Mouse (Mus musculus): ENCODE measurements at regions not wholly inside any gene's neighbourhood (a gene's known extent, or its start where the extent isn't known, plus 50 kb on each side); places are given as distances from the start of the nearest gene placed in this dataset.

DNA sequence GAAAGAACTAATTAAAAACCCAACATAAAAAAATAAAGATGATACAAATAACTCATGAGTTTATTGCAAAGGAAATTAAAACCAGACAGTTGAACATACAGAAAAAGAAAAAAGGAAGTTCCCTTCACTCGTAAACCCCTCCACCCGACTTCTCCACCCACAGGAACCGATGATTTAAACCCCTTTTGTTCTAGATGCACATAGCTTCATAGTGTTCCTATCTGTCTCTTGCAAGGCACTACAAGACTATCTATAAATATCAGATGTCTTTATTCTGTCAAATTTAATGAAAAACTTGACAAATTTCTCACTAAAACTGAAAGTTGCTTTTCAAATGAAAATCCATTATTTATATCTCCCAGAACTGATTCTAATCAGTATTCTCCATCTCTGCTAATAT is 100.2 kb downstream of the Kctd12 start:
- Histone ChIP-seq H3K4me1 (peaks cover 21% of the 10 kb centered on the region), H3K4me2 (no peak overlapping the region), H3K36me3 (no peaks in the 10 kb centered on the region), H3K9me3 (no peaks in the 10 kb centered on the region), H3K27ac (replicated peaks) (no peak overlapping the region), H3K27me3 (replicated peaks) (no peaks in the 10 kb centered on the region), H3K9ac (no peak overlapping the region), H3K4me3 (no peak overlapping the region)
- 76% methylated on average over 3 of the region's 3 CpGs for WGBS
- no peak for ATAC-seq (ENCODE audit: extremely low read depth, insufficient number of reproducible peaks, low FRiP score, low TSS enrichment)

DNA sequence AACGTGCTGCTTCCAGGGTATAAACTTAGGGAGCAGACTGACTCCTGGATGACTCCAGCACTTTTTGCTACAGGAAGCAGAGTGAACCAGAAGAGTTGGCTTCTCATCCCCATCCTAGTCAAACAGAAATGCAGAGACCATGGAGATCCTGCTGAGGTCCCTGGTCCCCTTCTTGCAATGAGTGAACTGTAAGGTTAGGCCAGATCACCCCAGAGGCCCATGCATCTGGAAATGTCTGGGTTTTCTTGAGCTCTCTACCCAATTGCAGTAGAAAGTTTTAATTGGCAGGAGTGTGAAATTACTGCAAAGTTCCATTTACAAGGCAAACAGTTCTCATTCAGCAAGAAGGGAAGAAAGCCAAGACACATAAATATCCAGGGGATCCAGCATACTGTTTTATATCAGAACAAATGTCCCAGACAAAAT is 101.8 kb downstream of the Kctd12 start:
- Histone ChIP-seq H3K4me3 (no peak overlapping the region), H3K27ac (replicated peaks) (peak overlapping the region; percentile 64), H3K27me3 (replicated peaks) (no peaks in the 10 kb centered on the region), H3K4me1 (peaks cover 21% of the 10 kb centered on the region), H3K9ac (no peak overlapping the region), H3K36me3 (no peaks in the 10 kb centered on the region), H3K9me3 (no peaks in the 10 kb centered on the region), H3K4me2 (no peak overlapping the region)
- WGBS = 39% methylated on average over 1 of the region's 1 CpGs
- no peak for ATAC-seq (ENCODE audit: extremely low read depth, insufficient number of reproducible peaks, low FRiP score, low TSS enrichment)

DNA sequence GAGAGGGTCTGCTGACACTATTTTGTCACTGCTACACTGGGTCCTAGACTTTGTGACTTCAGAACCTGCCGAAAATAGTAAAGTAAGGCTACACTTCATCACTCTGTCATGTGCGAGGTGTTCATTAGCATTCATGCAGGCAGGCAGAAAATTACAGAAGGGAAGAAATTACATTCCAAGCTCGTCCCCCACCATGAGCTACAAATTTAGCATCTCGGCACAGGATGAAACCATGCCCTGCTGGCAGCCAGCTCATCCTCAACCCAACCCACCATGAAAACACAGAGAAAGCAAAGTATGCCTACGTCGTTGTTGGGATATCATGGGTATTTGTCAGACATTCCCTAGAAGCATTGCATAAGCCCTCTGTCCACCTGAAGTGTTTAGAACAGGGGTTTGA is 103.9 kb downstream of the Kctd12 start:
- Histone ChIP-seq H3K4me3 (no peak overlapping the region), H3K9ac (no peak overlapping the region), H3K4me2 (no peak overlapping the region), H3K27me3 (replicated peaks) (no peaks in the 10 kb centered on the region), H3K9me3 (no peaks in the 10 kb centered on the region), H3K27ac (replicated peaks) (no peak overlapping the region), H3K36me3 (no peaks in the 10 kb centered on the region), H3K4me1 (peaks cover 12% of the 10 kb centered on the region; the same call in 1 of the 2 replicates)
- whole genome bisulfite sequencing = 80% methylated on average over 6 of the region's 6 CpGs
- ATAC-seq (ENCODE audit: extremely low read depth, insufficient number of reproducible peaks, low FRiP score, low TSS enrichment) = no peak

DNA sequence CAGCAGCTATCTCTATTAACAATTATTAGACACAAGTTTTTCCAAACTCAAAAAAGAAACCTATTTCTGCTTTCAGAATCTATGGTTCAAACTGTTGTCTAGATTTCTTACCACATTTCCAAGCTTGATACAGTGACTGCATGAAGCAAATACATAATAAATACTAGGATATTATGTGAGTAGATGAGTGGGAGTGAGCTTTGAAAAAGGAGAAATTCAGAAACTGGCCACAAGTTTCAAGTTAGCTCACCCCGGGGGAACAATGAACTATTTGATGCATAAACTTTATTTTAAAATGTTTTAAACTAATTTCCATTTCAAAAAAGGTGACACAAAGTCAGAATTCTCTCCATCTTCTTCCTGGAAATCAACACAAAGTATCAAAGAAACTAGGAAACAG is 114.3 kb downstream of the Kctd12 start:
- H3K4me1 ChIP-seq = no peaks in the 10 kb centered on the region
- no peaks in the 10 kb centered on the region for H3K36me3 ChIP-seq
- no peak for ATAC-seq (ENCODE audit: extremely low read depth, insufficient number of reproducible peaks, low FRiP score, low TSS enrichment)
- no peak overlapping the region for H3K4me3 ChIP-seq
- H3K4me2 ChIP-seq = no peak overlapping the region
- no peak overlapping the region for H3K27ac ChIP-seq (replicated peaks)
- no peaks in the 10 kb centered on the region for H3K9me3 ChIP-seq
- H3K9ac ChIP-seq = no peak overlapping the region
- 83% methylated on average over 1 of the region's 1 CpGs for WGBS
- H3K27me3 ChIP-seq (replicated peaks) = no peaks in the 10 kb centered on the region

DNA sequence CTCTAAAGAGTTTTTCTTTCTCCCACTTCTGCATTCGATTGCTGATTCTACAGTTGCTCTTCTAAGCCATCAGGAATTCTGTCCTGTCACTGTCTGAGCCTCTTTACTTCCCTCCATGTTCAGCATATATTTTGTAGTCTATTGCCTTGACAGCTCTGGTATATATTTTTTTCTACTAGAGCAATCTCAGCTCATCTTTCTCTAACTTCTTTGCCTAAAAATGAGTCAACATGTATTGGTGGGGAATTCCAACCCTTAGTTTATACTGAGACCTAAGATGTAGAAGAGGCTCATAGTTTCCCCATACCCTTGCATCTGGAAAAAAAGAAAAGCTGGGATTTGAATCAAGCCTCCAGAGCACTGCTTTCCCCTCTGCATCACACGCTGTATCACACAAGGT is 114.7 kb downstream of the Kctd12 start:
- Histone ChIP-seq H3K9me3 (no peaks in the 10 kb centered on the region), H3K9ac (no peak overlapping the region), H3K27ac (replicated peaks) (no peak overlapping the region), H3K27me3 (replicated peaks) (no peaks in the 10 kb centered on the region), H3K36me3 (no peaks in the 10 kb centered on the region), H3K4me2 (no peak overlapping the region), H3K4me1 (no peaks in the 10 kb centered on the region), H3K4me3 (no peak overlapping the region)
- 74% methylated on average over 2 of the region's 2 CpGs for WGBS
- no peak for ATAC-seq (ENCODE audit: extremely low read depth, insufficient number of reproducible peaks, low FRiP score, low TSS enrichment)

DNA sequence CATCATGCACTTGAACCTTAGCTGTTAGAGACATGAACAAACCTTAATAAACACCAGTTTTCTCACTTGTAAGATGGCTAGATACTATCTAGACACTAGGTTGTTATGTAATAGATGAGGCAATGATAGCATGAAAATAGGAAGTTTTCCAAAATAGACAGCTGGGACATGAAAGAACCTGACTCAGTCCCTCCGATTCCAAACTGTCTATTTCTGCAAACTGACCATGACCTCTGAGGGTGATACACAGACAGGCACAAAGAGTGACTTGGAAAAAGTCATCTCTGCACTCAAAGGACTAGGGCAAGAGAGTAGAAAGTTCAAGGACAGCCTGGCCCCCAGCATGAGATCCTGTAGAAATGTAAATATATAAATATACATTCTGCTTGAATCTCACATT is 115.9 kb downstream of the Kctd12 start:
- ATAC-seq (ENCODE audit: extremely low read depth, insufficient number of reproducible peaks, low FRiP score, low TSS enrichment) = no peak
- 58% methylated on average over 1 of the region's 1 CpGs for WGBS

DNA sequence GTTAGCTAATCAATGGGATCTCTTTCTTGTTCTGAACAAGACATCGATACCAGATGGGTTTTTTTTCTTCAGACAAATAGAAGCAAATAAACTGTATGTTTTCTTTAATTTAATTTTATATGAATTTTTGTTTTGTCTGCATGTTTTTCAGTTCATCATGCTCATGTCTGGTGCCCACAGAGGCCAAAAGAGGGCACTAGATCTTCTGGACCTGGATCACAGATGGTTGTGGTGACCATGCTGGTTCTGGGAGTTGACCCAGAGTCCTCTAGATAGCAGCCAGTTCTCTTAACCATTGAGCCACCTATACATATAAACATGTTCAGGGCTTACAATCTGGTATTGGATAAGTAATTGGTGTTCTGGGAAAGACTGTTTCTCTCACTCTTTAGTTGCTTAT is 120.7 kb downstream of the Kctd12 start:
- H3K9me3 ChIP-seq = no peaks in the 10 kb centered on the region
- H3K27ac ChIP-seq (replicated peaks) = no peak overlapping the region
- H3K36me3 ChIP-seq = no peaks in the 10 kb centered on the region
- 82% methylated on average over 1 of the region's 1 CpGs for WGBS
- H3K9ac ChIP-seq = no peak overlapping the region
- H3K4me1 ChIP-seq = no peaks in the 10 kb centered on the region
- no peak overlapping the region for H3K4me3 ChIP-seq
- no peaks in the 10 kb centered on the region for H3K27me3 ChIP-seq (replicated peaks)
- no peak overlapping the region for H3K4me2 ChIP-seq
- no peak for ATAC-seq (ENCODE audit: extremely low read depth, insufficient number of reproducible peaks, low FRiP score, low TSS enrichment)

More for the DNA sequence above, 115.9 kb downstream of the Kctd12 start:
- H3K36me3 ChIP-seq = no peaks in the 10 kb centered on the region
- H3K27ac ChIP-seq (replicated peaks) = no peak overlapping the region
- no peaks in the 10 kb centered on the region for H3K9me3 ChIP-seq
- H3K27me3 ChIP-seq (replicated peaks) = no peaks in the 10 kb centered on the region
- H3K4me1 ChIP-seq = no peaks in the 10 kb centered on the region
- no peak overlapping the region for H3K4me3 ChIP-seq
- H3K9ac ChIP-seq = no peak overlapping the region
- H3K4me2 ChIP-seq = no peak overlapping the region

DNA sequence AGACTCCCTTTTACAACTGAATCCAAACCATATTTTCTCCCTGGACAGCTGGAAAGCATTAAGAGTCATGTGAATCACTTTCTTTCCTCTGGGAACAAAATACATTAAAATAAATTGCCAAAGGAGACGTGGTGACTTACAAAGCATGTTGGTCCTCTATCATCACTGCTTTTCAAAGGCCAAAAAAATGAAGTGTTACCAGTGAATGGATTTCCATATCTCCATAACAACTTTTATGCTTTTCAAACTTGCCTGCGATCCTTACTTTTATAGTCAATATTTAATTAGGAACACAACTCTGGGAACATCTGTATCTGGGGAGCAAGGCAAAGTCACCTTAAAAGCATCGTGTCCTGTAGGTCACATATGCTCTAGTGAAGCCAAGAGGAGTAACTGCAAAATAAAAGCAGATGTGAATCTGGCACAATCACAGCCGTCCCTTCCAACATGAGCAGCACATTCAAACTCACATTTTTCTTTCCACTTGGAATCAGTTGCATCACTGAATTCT is 123.0 kb downstream of the Kctd12 start:
- Histone ChIP-seq H3K27ac (replicated peaks) (no peak overlapping the region), H3K4me1 (no peaks in the 10 kb centered on the region), H3K4me2 (no peak overlapping the region), H3K36me3 (no peaks in the 10 kb centered on the region), H3K9me3 (no peaks in the 10 kb centered on the region), H3K9ac (no peak overlapping the region), H3K27me3 (replicated peaks) (no peaks in the 10 kb centered on the region), H3K4me3 (no peak overlapping the region)
- ATAC-seq (ENCODE audit: extremely low read depth, insufficient number of reproducible peaks, low FRiP score, low TSS enrichment) = no peak
- 60% methylated on average over 4 of the region's 4 CpGs for WGBS

DNA sequence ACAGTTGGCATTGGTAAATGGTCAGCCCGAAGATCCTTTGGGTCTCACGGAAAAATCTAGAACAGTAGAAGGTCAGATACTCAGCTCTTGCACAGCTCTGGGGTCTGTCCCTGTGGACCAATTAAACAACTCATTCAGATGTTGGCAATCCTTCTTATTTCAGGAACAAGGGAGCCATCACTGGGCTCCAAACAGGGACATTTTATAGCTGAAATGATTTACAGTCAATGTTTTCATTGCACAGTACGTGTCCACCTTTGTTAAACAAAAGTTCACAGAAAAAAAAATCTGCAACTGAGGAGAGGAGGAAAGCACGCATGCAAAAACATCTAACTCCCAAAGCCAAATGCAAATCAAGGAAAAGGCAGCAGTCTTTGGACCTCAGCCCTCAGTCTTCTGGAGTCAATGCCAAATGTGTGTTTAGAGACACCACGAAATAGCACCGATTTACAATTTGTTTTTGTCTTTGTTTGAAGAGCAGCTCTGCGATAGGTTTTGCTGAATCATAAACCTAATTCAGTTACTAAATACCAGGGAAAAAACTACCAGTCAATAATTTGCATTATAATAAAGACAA is 127.1 kb downstream of the Kctd12 start:
- Histone ChIP-seq H3K27me3 (replicated peaks) (no peaks in the 10 kb centered on the region), H3K36me3 (no peaks in the 10 kb centered on the region), H3K4me2 (no peak overlapping the region), H3K4me1 (no peaks in the 10 kb centered on the region), H3K4me3 (no peak overlapping the region), H3K9ac (no peak overlapping the region), H3K27ac (replicated peaks) (no peak overlapping the region), H3K9me3 (no peaks in the 10 kb centered on the region)
- 73% methylated on average over 7 of the region's 7 CpGs for WGBS
- no peak for ATAC-seq (ENCODE audit: extremely low read depth, insufficient number of reproducible peaks, low FRiP score, low TSS enrichment)

DNA sequence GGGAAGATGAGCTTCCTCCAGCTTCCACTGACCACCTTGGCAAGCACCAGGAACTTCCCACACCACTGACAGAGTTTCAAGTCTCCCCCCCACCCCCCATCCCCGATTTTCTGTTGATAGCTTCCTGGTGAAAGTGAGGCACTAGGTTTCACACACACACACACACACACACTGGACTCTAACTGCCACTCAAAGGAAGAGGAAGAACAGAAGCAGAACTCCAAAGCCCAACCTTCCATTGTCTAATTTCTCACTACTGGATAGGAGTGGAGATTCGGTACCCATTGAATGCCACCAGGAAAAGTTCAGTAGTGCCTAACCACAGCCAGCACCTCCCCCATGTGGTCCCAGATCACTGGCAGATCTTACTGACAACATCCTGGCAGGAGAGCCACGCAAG is 138.7 kb downstream of the Kctd12 start:
- no peaks in the 10 kb centered on the region for H3K9me3 ChIP-seq
- H3K27me3 ChIP-seq (replicated peaks) = no peaks in the 10 kb centered on the region
- no peaks in the 10 kb centered on the region for H3K36me3 ChIP-seq
- H3K27ac ChIP-seq (replicated peaks) = no peak overlapping the region
- no peak overlapping the region for H3K9ac ChIP-seq
- ATAC-seq (ENCODE audit: extremely low read depth, insufficient number of reproducible peaks, low FRiP score, low TSS enrichment) = no peak
- H3K4me1 ChIP-seq = no peaks in the 10 kb centered on the region
- H3K4me3 ChIP-seq = no peak overlapping the region
- 53% methylated on average over 3 of the region's 3 CpGs for whole genome bisulfite sequencing
- no peak overlapping the region for H3K4me2 ChIP-seq

DNA sequence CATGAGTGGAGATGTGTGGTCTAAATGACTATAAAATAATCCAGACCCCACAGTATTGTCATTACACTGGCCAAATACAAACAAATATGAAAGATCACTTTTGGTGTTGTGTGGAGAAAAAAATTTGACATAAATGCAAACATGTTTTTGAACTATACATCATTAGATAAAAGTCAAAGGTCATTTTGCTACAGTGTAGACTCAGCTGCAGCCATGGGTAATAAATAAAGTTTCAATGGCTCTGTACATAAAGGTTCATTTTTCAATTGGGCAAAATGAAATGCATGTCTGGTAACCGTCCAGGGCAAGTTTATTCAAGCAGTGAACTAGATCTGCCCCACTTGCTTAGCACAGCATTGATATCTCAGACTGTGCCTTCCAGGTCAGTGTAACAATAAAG is 144.8 kb downstream of the Kctd12 start:
- H3K4me1 ChIP-seq = no peaks in the 10 kb centered on the region
- ATAC-seq (ENCODE audit: extremely low read depth, insufficient number of reproducible peaks, low FRiP score, low TSS enrichment) = no peak
- H3K9ac ChIP-seq = no peak overlapping the region
- no peak overlapping the region for H3K27ac ChIP-seq (replicated peaks)
- no peaks in the 10 kb centered on the region for H3K27me3 ChIP-seq (replicated peaks)
- H3K9me3 ChIP-seq = no peaks in the 10 kb centered on the region
- no peaks in the 10 kb centered on the region for H3K36me3 ChIP-seq
- H3K4me3 ChIP-seq = no peak overlapping the region
- H3K4me2 ChIP-seq = no peak overlapping the region
- WGBS = 73% methylated on average over 1 of the region's 1 CpGs

DNA sequence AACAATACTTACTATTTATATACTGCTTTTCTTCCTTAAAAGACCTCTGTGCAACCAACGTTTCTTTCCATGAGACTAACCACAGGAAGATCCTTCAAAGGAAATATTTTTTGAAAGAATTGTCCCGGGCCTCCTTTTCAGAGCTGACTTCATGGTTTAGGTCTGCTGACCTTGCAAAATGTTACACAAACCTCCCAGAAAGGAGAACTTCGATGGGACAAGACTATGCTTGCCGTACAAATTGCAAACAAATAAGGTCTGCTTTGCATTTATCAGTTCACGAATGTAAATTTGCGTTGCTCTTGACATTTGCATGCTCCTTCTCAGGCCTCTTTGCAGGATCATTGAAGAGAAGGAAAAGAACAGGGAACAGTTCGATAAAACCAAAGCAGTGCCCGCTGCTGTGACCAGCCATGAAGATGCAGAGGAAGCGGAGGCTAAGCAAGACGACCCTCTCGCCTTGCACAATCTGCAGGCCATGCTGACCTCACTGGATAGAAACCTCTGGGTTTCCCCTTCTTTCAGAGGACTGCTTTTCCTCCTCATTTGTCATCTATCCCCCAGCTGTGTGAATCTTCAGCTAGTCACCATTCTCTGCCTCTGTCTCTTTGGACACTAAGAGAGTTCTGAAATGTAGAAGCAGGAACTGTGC is 147.2 kb downstream of the Kctd12 start:
- no peak for ATAC-seq (ENCODE audit: extremely low read depth, insufficient number of reproducible peaks, low FRiP score, low TSS enrichment)
- Histone ChIP-seq H3K9ac (no peak overlapping the region), H3K36me3 (no peaks in the 10 kb centered on the region), H3K4me1 (0 out of 2 replicates have a peak, but pooled peaks cover under 1% of the 10 kb centered on the region), H3K4me2 (no peak overlapping the region), H3K4me3 (no peak overlapping the region), H3K27me3 (replicated peaks) (no peaks in the 10 kb centered on the region), H3K27ac (replicated peaks) (no peak overlapping the region), H3K9me3 (no peaks in the 10 kb centered on the region)
- WGBS = 68% methylated on average over 11 of the region's 11 CpGs

Measured in heart, embryonic 13.5 days (tissue).